Mouse (Mus musculus) mouse trophoblast stem cell (cell line): Measurements from ENCODE around the gene Mbtps2.

Experiments used
- in situ Hi-C, 2 experiments: fragments of 300-500 bp; cut with MseI, MboI; formaldehyde crosslinking; loops; 2 replicates in 1 of 2; 3 replicates in 1 of 2; pipeline ENCODE4 v1.15.1; 2025

Gene Mbtps2

GRCm38 (mm10) chrX:157598186-157598996, at the start of gene Mbtps2:
Mbtps2 (minus strand) TSS chrX:157598715.
- in situ Hi-C loops, result no loop called here

GRCm38 (mm10) chrX:157646399-157646798, 47.9 kb upstream of the Mbtps2 start:
- in situ Hi-C loops, result loop anchor here in 1 of 2 experiments (10.0 kb wide), 1 partner anchor 162 kb away; no protein-coding TSS in a partner anchor

- in situ Hi-C loops, result loop anchor here in 1 of 2 experiments (10.0 kb wide), 1 partner anchor 160 kb away; no protein-coding TSS in a partner anchor
Measured at GRCm38 (mm10) chrX:157644700-157645099, 46.2 kb upstream of the Mbtps2 start.

GRCm38 (mm10) chrX:157644300-157644699, 45.8 kb upstream of the Mbtps2 start:
- in situ Hi-C loops, result loop anchor here in 1 of 2 experiments (10.0 kb wide), 1 partner anchor 159 kb away; no protein-coding TSS in a partner anchor

GRCm38 (mm10) chrX:157642856-157643255, 44.3 kb upstream of the Mbtps2 start:
- in situ Hi-C loops, result loop anchor here in 1 of 2 experiments (10.0 kb wide), 1 partner anchor 158 kb away; no protein-coding TSS in a partner anchor

- in situ Hi-C loops, result loop anchor here in 1 of 2 experiments (10.0 kb wide), 1 partner anchor 152 kb away; no protein-coding TSS in a partner anchor
Measured at GRCm38 (mm10) chrX:157637253-157637652, 38.7 kb upstream of the Mbtps2 start.

- in situ Hi-C loops, result loop anchor here in 1 of 2 experiments (10.0 kb wide), 1 partner anchor 149 kb away; no protein-coding TSS in a partner anchor
Measured at GRCm38 (mm10) chrX:157633676-157634414, 35.3 kb upstream of the Mbtps2 start.

- in situ Hi-C loops, result loop anchor here in 1 of 2 experiments (10.0 kb wide), 1 partner anchor 146 kb away; no protein-coding TSS in a partner anchor
Measured at GRCm38 (mm10) chrX:157630341-157630740, 31.8 kb upstream of the Mbtps2 start.

- in situ Hi-C loops, result no loop called here
Measured at GRCm38 (mm10) chrX:157612894-157613293, 14.4 kb upstream of the Mbtps2 start.

- in situ Hi-C loops, result no loop called here
Measured at GRCm38 (mm10) chrX:157601450-157601849, 2.9 kb upstream of the Mbtps2 start.

- in situ Hi-C loops, result no loop called here
Measured at GRCm38 (mm10) chrX:157597585-157598185, 830 bp downstream of the Mbtps2 start.

- in situ Hi-C loops, result no loop called here
Measured at GRCm38 (mm10) chrX:157596802-157597201, 1.7 kb downstream of the Mbtps2 start.

GRCm38 (mm10) chrX:157595927-157596326, 2.6 kb downstream of the Mbtps2 start:
- in situ Hi-C loops, result no loop called here

- in situ Hi-C loops, result no loop called here
Measured at GRCm38 (mm10) chrX:157594606-157595005, 3.9 kb downstream of the Mbtps2 start.

- in situ Hi-C loops, result no loop called here
Measured at GRCm38 (mm10) chrX:157587001-157587400, 11.5 kb downstream of the Mbtps2 start.

GRCm38 (mm10) chrX:157586397-157586796, 12.1 kb downstream of the Mbtps2 start:
- in situ Hi-C loops, result no loop called here

- in situ Hi-C loops, result no loop called here
Measured at GRCm38 (mm10) chrX:157579108-157579614, 19.4 kb downstream of the Mbtps2 start.

- in situ Hi-C loops, result no loop called here
Measured at GRCm38 (mm10) chrX:157574683-157575082, 23.8 kb downstream of the Mbtps2 start.

GRCm38 (mm10) chrX:157568840-157569239, 29.7 kb downstream of the Mbtps2 start, which contains the start of gene Yy2:
Yy2 (minus strand) TSS chrX:157568985.
- in situ Hi-C loops, result no loop called here

- in situ Hi-C loops, result no loop called here
Measured at GRCm38 (mm10) chrX:157563794-157564193, 34.7 kb downstream of the Mbtps2 start.

GRCm38 (mm10) chrX:157547082-157547481, 51.4 kb downstream of the Mbtps2 start:
- in situ Hi-C loops, result no loop called here
